Mouse (Mus musculus) B cell, adult 62 days (primary cell): ENCODE results near the gene Gm8439. TPM values are rescaled to one million over a fixed set of nuclear protein-coding genes. Genes with fewer than 3 reads are reported as not detected.

Experiments used
- total RNA-seq: library from RNA; stranded (reverse); gene quantifications from 4 replicates; pipeline ENCODE4 v1.2.4, GENCODE M21; 2023

The Gm8439 gene
- not detected in 4 replicates for total RNA-seq

GRCm38 (mm10) chr4:120588445-120588844 lies at the start of gene Gm8439:
Gm8439 (plus strand) TSS chr4:120588745.

DNA sequence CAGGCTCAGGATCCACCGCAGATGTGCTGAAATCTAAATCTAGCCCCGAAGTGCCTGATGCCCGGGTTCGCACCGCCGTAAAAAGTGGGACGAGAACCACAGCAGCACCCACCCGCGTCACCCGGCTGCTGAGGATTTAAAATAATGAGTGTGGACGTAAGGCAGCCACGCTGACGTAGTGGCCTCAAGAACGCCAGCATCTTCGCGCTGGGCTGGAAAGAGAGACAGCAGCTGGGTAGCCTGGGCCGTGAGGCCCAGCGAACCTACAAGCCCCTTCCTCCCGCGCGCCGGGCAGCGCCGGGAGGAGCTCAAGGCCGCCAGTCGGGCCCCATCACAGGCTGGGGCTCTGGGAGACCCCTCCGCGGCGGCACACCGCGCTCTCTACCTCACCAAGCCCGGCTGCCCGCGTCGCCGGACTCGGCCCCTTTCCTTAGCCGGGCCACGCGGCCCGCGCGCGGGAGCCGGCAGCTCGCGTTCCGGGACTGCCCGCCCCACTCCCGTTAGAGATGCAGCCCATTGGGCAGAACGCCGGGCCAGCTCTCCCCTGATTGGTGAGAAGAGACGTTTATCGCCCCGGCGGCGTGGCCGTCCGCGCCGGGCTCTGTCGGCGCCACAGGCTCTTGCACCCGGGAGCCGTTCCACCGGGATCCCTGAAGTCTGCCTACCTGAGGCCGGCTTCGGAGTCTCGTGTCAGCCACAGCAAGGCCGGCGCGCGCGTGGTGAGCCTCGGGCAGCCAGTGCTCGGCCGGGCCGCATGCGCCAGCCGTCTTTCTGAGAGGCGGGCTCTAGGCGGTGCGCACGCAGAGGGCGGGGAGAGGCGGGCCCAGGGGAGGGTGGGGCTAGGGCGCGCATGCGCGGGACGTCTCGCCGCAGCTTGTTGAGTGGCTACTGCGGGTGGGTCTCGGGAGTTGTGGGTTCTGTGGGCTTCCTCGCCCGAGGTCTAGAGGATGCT lies 18.8 kb upstream of the Gm8439 start, which contains the start of gene Ctps:
Gene Ctps, minus strand, starts transcription at position 791 of the 952 bp plus-strand sequence.

Other genes starting within 250 kb of the Gm8439 start
- gene Scmh1, start 183.5 kb upstream of the Gm8439 start, total RNA-seq: 39.1 to 47.1 TPM (median 42.7 TPM) in 4 replicates
- gene Slfnl1, start 56.5 kb upstream of the Gm8439 start, total RNA-seq: 0.41 to 0.97 TPM (median 0.60 TPM) in 4 replicates
- 16.3 to 19.1 TPM (median 18.0 TPM) in 4 replicates for gene Ctps, start 18.5 kb upstream of the Gm8439 start, total RNA-seq
- gene Cited4, start 77.8 kb downstream of the Gm8439 start, total RNA-seq: not detected in 4 replicates
- not detected in 4 replicates for gene Kcnq4, start 159.9 kb downstream of the Gm8439 start, total RNA-seq
- 81.7 to 86.2 TPM (median 85.0 TPM) in 4 replicates for gene Nfyc, start 242.8 kb downstream of the Gm8439 start, total RNA-seq